Mouse (Mus musculus): ENCODE measurements around the gene Actr3.
A peak's percentile ranks its signal among the peaks of the same experiment; 100 is the strongest.

The Actr3 gene

DNA sequence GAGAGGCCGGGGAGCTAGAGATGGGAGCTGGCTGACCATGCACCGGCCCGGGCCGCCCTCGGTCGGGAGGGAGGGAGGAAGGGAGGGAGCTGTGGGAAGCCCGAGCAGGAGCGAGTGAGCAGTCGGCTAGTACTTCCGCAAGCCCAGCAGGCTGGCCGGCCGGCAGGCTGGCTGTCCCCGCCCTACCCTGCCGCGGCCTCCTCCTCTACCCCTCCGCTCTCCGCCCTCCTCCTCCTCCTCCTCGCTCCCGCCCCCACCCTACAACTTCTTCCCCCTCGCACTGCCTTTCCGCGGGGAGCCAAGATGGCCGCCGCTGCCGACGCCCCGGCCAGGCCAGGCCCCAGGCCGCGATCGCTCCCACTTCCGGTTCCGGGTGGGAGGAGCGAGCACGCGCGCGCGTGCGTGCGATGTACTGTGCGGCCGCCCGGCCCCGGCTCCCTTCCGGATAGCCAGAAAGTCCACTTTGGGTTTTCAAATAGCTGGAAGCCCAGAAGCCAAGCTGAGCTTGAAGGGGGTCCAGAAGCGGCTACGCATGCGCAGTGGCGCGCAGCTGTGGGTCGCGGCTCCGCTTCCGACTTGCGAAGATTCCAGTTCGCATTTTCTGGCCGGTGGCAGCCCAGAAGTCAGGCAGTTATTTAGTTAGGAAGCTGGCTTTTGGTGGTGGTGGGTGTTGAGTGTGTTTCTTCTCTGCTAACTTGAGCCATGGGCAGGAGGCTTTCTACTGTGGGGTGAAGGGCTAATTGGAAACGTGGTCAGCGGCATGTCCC, at the start of gene Actr3:
Gene Actr3 (minus strand): TSS at position 359 of the 767 bp plus-strand sequence.
- DNase-seq: peak; percentile 99

GRCm38 (mm10) chr1:125482459-125483287, 47.1 kb upstream of the Actr3 start:
- no peak for DNase-seq

GRCm38 (mm10) chr1:125481842-125482241, 46.3 kb upstream of the Actr3 start:
- no peak for DNase-seq

- no peak for DNase-seq
These were observed 43.1 kb upstream of the Actr3 start for GRCm38 (mm10) chr1:125478588-125478987.

DNA sequence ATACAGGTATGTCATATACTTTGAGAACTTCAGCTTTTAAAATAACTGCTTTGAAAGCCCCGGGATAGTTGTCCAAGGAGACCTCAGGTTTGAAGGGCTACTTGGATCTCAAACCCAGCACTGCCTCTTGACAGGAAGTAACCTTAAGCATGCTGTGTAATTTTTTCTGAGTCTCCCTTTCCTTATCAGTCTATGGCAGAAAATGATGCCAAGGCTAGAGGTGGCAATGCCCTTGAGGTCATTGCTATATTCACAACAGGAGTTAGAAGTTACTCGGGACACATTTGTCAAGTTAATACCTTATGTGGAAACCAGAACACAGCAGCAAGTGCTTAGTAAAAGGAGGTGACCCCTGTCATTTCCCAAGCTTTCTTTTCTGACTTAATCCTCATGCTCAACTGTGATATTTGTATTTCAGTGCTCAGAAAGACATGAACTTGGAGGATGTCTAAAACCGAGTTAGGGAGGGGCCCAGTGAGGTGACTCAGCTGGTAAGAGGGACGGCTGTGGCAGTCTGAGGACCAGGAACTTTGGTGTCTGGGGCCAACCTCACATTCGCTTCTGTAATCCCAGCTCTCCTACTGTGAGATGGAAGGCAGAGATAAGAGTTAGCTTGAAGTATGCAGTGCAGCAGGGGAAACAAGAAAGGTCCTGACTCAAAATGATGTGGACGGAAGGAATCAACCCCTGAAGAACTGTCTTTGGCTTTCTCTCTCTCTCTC, 40.6 kb upstream of the Actr3 start:
- no peak for DNase-seq

DNA sequence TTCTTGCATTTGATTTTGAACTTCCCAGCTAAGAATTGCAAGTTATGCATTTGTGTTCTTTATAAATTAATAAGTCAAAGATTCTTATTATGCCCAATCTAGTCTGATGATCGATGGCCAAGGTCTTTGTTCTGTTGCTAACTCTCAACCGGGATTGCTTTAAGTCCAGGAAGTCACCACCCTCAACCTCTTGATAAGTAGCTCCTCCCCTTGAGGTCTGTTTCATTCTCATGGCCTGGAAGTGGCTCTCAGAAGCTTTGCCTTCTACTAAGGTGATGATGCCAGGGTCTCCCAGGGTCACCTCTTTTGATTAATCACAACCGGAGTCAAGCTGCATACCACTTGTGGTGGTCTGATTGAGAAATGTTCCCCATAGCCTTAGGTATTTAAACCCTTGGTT, 38.3 kb upstream of the Actr3 start:
- DNase-seq: no peak

GRCm38 (mm10) chr1:125473126-125473666, 37.7 kb upstream of the Actr3 start:
- DNase-seq: no peak

DNA sequence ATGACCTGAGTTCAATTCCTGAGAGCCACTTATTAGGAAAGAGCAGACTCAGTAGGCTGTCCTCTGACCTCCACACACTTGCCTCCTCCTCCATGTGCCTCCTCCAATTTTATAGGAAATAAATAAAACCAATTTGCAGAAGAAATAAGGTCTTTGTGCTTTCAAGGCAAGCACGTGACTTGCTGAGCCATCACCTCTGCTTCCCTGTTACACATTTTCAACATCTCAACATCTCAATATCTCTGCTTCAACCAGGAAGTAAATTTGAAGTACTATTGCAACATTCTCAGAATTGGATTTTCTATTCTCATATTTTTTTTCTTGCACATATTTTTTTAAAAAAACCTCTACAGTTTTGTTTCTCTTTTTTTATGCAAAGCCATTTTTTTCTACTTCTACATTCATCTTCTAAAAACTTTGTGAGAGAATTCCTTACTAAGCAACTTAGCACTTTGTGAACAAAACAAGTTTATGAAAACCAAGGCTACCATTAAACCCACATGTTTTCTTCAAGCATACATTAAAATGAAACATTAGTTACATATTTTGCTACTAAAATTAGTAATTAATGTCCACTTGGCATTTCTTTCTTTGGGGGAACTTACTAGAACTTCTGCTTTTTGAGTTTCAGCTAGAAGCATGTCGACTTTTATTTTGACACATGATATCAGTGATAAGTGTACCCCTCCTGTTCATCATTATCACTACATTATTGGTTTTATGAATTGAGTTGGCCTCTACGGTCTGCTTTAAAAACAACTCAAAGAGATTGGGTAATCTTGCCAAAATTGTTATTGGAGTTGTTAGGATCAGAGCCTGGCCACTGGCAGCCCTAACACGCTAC, 35.5 kb upstream of the Actr3 start:
- DNase-seq: peak in 1 of 2 experiments; percentile 20

GRCm38 (mm10) chr1:125467936-125468335, 32.4 kb upstream of the Actr3 start:
- DNase-seq: no peak

GRCm38 (mm10) chr1:125466621-125467257, 31.2 kb upstream of the Actr3 start:
- DNase-seq: peak; percentile 44 to 56

DNA sequence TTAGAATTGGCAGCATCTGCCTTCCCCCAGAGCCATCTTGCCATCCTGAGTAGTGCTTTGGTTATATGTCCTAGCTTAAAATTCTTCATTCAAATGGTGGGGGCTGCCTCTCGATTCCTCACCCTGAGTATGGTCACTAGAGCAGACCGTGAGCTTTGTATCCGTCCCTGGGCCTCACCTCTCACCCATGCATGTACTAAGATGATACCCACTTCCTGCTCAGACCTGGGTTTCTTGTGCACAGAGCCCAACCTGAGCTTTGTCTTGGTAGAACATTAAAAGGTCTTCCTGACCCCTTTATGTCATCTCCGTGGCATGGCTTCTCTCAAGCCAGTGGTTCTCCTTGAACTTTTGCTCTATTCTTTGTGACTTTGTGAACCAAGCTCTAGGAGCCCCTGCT, 28.5 kb upstream of the Actr3 start:
- peak in 1 of 2 experiments; percentile 27 for DNase-seq

DNA sequence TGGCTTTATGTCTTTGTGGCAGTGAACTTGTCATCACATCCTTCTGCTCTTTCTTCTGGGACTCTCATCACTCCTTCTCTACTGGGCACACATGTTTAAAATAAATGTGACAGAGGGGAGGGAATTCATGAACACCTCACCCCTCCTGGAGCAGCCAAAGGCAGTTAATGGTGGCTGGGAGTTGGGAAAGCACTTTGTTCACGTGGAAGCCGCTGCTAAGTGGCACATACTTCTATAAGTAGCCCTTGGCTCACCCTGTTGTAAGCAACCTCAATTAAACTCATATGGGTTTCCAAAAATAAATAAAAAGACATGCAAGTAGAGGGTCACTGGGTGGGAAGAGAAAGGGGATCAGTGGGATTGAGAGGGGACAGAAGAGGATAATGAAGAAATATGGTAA, 27.8 kb upstream of the Actr3 start:
- no peak for DNase-seq

- no peak for DNase-seq
These were observed 27.4 kb upstream of the Actr3 start for GRCm38 (mm10) chr1:125462917-125463316.

GRCm38 (mm10) chr1:125458531-125458930, 23.0 kb upstream of the Actr3 start:
- DNase-seq: no peak

- DNase-seq: no peak
These were observed 19.6 kb upstream of the Actr3 start for GRCm38 (mm10) chr1:125455128-125455527.

DNA sequence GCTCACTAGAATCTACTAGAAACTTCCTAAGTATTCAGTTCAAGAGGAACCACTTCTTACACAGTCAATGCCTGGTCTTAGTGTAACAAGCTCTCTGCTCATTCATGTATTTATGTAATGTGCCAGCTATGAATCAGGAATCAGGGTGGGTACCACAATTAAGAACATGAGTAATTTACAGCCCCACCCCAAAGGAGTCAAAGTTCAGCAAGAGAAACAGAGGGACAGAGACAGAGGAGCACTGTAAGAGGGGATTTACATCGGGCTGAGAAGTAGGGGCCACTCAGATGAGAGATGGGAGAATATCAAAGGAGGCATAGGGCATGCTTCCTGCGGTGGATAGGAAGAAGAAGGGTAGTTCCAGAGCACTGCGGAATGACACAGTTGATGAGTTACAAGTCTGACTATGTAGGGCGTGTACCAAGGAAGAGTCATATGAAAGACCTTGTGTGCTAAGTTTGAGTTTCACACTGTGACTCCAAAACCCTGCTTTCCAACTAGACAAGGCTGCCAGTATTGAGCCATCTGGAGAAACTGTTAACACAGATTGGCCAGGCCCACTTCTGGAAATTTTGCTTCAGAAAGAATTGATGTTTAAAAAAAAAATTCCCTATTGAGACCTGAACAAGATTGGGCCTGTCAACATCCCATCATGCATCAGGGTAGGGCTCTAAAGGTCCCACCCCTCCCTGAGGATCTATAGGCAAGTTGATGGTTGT, 14.9 kb upstream of the Actr3 start:
- DNase-seq: no peak

- DNase-seq: no peak
These were observed 12.4 kb upstream of the Actr3 start for GRCm38 (mm10) chr1:125447926-125448325.

- peak; percentile 50 to 61 for DNase-seq
These were observed 6.2 kb upstream of the Actr3 start for GRCm38 (mm10) chr1:125441679-125442078.

DNA sequence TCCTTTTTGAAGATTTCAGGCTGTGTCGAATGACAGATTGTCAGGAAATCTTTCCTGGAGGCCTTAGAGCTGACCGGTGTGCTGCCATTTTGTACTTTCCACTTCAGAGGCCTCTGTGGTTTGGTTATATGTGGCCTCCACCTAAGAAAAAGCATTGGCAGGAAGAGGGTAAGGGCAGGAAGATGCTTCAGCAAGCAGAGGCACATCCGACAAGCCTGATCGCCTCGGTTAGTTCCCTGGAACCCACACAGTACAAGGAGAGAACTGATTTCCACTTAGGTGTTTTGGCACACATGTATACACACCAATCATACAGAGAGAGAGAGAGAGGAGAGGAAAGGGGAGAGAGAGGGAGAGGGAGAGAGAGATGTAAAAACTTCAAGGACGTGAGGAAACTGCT, 5.7 kb upstream of the Actr3 start:
- peak; percentile 43 to 47 for DNase-seq

DNA sequence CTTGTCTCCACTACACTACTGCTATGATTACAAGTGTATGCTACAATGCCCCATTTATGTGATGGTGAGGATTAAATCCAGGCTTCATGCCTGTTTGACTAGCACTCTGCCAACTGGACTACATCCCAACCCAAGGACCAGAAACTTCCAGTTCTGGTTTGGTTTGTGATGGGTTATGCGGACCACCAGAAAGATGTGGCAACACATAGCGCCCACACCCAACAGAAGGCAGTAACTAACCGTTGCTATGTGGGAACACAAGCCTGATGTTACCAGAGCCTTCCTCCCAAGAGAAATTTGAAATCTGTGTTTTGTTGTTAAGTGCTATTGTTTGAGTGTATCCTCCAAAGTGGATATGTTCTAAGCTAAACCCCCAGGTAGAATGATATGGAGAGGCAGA, 4.0 kb upstream of the Actr3 start:
- no peak for DNase-seq

- peak; percentile 42 to 43 for DNase-seq
These were observed 3.3 kb upstream of the Actr3 start for GRCm38 (mm10) chr1:125438826-125439225.
